Mouse (Mus musculus): ENCODE results near the gene Ttc39b. TPM values are rescaled to one million over a fixed set of nuclear protein-coding genes. Genes with fewer than 3 reads are reported as not detected.

The Ttc39b gene
- polyA plus RNA-seq, 1 experiment from 2014 or later = 2.1 TPM

DNA sequence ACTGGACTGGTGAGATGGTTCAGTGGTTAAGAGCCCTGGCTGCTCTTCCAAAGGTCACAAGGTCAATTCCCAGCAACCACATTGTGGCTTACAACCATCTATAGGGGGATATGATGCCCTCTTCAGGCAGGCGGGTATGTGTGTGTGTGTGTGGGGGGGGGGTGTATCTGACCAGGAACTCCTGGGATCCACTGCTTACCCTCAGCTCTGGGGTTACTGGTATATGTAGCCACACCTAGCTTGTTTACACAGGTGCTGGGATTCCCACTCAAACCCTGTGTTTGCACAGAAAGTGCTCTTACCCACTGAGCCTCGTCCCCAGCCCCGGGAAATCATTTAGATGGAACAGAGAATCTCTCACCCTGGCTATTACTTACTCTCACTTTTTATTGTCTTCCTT is 13.7 kb upstream of the Ttc39b start:
- 64% methylated on average over 3 of the region's 3 CpGs for WGBS
- H3K36me3 ChIP-seq = no peaks in the 10 kb centered on the region
- no peak overlapping the region for H3K9ac ChIP-seq
- no peak overlapping the region for H3K4me3 ChIP-seq (replicated peaks)
- no peaks in the 10 kb centered on the region for H3K27me3 ChIP-seq (replicated peaks)
- H3K27ac ChIP-seq = no peak overlapping the region
- H3K9me3 ChIP-seq = no peaks in the 10 kb centered on the region
- peak; percentile 47; the same call in 1 of the 2 replicates for ATAC-seq
- no peak overlapping the region for H3K4me2 ChIP-seq (replicated peaks)
- H3K4me1 ChIP-seq (replicated peaks) = 0 out of 2 replicates have a peak, but pooled peaks cover 4% of the 10 kb centered on the region

DNA sequence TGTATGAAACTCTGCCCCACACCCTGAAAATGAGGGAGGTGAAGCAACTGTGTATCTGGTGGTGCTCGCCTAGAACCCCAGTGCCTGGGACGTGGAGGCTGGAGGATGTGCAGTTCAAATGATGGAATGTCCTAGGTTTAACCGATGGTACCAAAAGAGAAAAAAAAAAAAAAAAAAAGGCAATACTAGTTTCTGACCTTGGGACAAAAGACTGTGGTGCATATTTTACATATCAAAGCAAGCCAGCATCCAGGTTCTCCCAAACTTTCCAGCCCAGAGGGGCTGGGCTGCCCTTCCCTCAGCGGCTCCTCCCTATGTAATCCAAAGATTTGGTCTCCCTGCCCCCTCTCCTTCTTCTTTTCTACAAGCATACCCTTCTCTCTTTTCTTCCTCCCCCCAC is 6.3 kb upstream of the Ttc39b start:
- Histone ChIP-seq H3K27me3 (replicated peaks) (no peaks in the 10 kb centered on the region), H3K4me3 (replicated peaks) (no peak overlapping the region), H3K27ac (no peak overlapping the region), H3K4me1 (replicated peaks) (no peaks in the 10 kb centered on the region), H3K9ac (no peak overlapping the region), H3K9me3 (no peaks in the 10 kb centered on the region), H3K4me2 (replicated peaks) (no peak overlapping the region), H3K36me3 (no peaks in the 10 kb centered on the region)
- WGBS = 76% methylated on average over 4 of the region's 4 CpGs
- no peak for ATAC-seq

DNA sequence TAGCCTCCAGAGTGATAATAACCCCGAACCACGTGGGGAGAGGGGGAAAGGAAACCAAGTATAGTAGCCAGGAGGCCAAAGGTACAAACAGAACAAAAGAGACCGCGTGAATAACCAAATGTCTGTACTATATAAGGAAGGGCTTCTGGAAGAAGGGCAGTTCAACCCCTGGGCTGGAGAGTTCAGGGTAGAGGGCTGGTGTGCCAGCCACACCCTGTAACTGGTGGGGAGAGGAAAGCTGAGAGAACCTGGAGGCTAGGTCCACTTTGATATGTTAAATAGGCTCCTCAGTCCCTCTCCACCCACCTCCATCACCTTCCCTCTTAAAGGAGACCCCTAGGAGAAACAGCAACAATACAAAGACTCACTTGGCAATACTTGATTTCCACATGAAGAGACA is 5.6 kb upstream of the Ttc39b start:
- ATAC-seq = no peak
- Histone ChIP-seq H3K4me1 (replicated peaks) (no peaks in the 10 kb centered on the region), H3K36me3 (no peaks in the 10 kb centered on the region), H3K4me3 (replicated peaks) (no peak overlapping the region), H3K9ac (no peak overlapping the region), H3K9me3 (no peaks in the 10 kb centered on the region), H3K27me3 (replicated peaks) (no peaks in the 10 kb centered on the region), H3K27ac (no peak overlapping the region), H3K4me2 (replicated peaks) (no peak overlapping the region)
- 53% methylated on average over 4 of the region's 4 CpGs for WGBS

DNA sequence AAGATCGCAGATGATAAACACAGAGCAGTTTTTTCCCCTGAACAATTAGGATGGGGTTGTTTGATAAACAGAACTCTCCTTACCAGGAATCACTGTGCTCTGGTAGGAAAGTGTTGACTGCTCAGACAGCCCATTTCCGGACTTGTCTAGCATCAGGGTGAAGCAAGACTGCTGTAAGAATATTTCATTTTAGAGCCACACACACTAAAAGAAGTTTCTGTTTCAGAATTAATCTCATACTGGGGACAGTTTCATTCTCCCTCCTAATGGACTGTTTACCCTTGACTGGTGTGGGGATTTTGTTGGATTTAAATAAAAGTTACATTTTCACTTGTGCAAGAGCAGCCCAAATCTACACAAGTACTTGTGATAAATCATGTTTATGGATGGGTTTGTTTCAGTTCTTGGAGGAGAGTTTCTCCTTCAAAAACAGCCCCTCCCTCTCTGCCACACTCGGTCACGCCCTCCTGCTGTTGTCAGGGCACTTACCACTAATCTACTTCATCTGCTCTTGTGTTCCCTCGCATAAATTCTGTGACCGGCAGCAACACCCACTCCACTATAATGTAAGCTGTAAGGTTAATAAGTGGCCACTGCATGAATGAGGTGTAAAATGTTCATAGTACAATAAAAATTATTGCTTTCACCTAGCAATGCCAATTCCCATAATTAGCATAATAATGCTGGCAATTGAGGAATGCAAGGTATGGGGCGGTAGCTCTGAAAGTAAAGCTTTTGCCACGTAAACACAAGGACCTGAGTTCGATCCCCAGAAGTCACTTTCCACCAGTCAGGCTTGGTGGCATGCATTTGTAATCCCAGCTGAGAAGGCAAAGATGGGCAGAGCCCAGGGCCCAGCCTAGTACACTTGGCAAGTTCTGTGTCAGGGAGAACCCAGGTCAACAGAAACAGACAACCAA is 4.2 kb upstream of the Ttc39b start:
- Histone ChIP-seq H3K9me3 (no peaks in the 10 kb centered on the region), H3K36me3 (no peaks in the 10 kb centered on the region), H3K9ac (no peak overlapping the region), H3K27ac (no peak overlapping the region), H3K4me2 (replicated peaks) (no peak overlapping the region), H3K27me3 (replicated peaks) (no peaks in the 10 kb centered on the region), H3K4me1 (replicated peaks) (no peaks in the 10 kb centered on the region), H3K4me3 (replicated peaks) (no peak overlapping the region)
- ATAC-seq = no peak
- WGBS = 34% methylated on average over 9 of the region's 9 CpGs

DNA sequence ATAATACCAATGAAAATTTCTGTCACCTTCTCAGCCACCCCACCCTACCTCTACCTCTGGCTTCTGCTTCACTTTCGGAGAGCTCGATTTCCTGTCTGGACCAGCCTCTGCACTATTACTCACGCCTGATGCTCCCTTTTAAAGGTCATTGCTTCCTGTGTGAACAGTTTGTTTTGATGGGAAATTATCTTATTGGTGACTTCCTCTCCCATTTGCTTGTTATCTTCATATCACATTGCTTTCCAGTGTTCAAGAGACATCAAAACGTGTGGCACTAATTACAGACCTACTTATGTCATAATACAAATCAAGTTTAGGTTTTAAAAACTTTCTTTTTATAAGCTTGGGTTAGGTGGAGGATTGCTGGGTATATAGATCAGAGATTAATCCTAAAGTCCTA is 3.5 kb upstream of the Ttc39b start:
- Histone ChIP-seq H3K9me3 (no peaks in the 10 kb centered on the region), H3K4me2 (replicated peaks) (no peak overlapping the region), H3K9ac (no peak overlapping the region), H3K36me3 (no peaks in the 10 kb centered on the region), H3K4me3 (replicated peaks) (no peak overlapping the region), H3K4me1 (replicated peaks) (no peaks in the 10 kb centered on the region), H3K27me3 (replicated peaks) (no peaks in the 10 kb centered on the region), H3K27ac (no peak overlapping the region)
- no peak for ATAC-seq
- 44% methylated on average over 4 of the region's 4 CpGs for WGBS

DNA sequence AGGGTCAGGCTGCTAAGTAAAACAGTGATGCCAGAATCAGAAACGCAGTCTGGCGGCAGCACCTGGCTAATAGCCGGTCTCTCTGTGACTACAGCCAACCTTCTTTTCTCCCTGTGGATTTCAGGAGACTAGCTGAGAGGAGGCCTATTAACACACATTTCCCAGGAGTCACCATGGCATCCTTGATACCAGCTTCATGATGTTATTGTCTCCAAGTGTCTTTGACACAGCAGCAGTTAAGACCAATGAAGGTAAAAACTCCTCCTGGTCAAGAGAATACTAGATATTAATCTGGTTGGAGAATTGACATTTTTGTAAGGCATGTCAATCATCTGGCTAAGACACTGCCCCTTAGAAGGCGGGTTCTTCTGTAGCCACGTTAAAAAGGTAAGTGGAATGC is 1.3 kb upstream of the Ttc39b start:
- WGBS = 59% methylated on average over 5 of the region's 5 CpGs
- Histone ChIP-seq H3K9ac (no peak overlapping the region), H3K4me1 (replicated peaks) (no peaks in the 10 kb centered on the region), H3K27ac (no peak overlapping the region), H3K36me3 (no peaks in the 10 kb centered on the region), H3K9me3 (no peaks in the 10 kb centered on the region), H3K4me3 (replicated peaks) (no peak overlapping the region), H3K27me3 (replicated peaks) (no peaks in the 10 kb centered on the region), H3K4me2 (replicated peaks) (no peak overlapping the region)
- ATAC-seq = no peak

DNA sequence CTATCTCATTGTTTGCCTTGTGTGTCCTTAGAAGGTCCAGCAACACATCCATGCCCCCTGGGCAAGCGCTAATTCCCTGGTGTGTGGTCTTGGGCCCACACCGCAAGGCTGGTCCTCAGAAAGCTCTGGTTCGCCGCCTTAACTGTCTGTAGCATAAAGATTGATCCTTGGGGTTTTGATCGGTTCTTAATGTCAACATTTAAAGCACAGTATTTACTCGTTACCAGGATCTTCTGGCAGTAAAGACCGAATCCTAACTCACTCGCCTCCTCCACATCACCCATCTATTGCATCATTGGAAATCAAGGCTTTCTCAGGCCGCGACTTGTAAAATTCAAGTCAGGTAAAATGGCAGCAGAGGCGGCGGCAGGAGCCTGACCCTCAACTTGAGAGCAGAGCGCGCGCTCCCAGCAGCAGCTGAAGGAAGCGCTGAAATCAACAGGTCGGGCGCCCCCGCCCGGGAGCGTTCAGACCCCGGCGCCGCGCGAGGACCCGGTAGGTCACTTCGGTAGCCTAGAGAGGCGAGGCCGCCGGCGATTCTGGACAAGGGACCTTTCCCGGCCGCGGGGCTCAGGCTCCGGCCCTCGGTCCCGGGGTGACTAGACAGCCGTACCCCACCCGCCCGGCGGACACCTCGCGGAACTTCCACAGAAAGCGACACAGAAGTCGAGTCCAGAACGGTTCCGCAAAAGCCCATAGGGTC is 703 bp downstream of the Ttc39b start:
- peak; percentile 63 for ATAC-seq
- WGBS = 3% methylated on average over 47 of the region's 48 CpGs

DNA sequence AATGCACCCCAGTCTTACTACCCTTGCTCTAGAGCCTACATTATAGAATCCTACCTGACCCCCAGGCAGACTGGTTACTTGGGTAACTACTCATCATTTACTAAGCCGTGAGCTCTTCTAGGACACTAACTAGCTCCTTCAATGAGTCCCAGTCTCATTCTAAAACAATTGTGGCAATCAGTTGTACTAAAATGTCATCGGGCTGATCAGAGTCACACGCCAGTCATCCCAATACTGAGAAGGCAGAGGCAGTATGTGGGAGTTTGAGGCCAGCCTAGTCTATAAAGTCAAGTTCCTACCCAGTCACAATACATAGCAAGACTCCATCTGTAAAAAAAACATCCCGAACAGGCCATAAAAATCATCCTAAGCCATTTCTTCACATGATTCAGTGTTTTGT is 4.3 kb downstream of the Ttc39b start:
- 94% methylated on average over 4 of the region's 4 CpGs for WGBS
- H3K27me3 ChIP-seq (replicated peaks) = no peaks in the 10 kb centered on the region
- no peaks in the 10 kb centered on the region for H3K36me3 ChIP-seq
- 0 out of 2 replicates have a peak, but pooled peaks cover 2% of the 10 kb centered on the region for H3K4me1 ChIP-seq (replicated peaks)
- H3K27ac ChIP-seq = no peak overlapping the region
- H3K4me2 ChIP-seq (replicated peaks) = no peak overlapping the region
- H3K9ac ChIP-seq = no peak overlapping the region
- H3K4me3 ChIP-seq (replicated peaks) = no peak overlapping the region
- no peaks in the 10 kb centered on the region for H3K9me3 ChIP-seq
- no peak for ATAC-seq

More for the DNA sequence above, 703 bp downstream of the Ttc39b start:
- no peaks in the 10 kb centered on the region for H3K36me3 ChIP-seq
- H3K27ac ChIP-seq = peak overlapping the region; percentile 68
- peak overlapping the region; percentile 56 for H3K9ac ChIP-seq
- no peaks in the 10 kb centered on the region for H3K9me3 ChIP-seq
- H3K4me3 ChIP-seq (replicated peaks) = peak overlapping the region; percentile 74
- H3K4me1 ChIP-seq (replicated peaks) = no peaks in the 10 kb centered on the region
- H3K27me3 ChIP-seq (replicated peaks) = no peaks in the 10 kb centered on the region
- peak overlapping the region; percentile 98 for H3K4me2 ChIP-seq (replicated peaks)

DNA sequence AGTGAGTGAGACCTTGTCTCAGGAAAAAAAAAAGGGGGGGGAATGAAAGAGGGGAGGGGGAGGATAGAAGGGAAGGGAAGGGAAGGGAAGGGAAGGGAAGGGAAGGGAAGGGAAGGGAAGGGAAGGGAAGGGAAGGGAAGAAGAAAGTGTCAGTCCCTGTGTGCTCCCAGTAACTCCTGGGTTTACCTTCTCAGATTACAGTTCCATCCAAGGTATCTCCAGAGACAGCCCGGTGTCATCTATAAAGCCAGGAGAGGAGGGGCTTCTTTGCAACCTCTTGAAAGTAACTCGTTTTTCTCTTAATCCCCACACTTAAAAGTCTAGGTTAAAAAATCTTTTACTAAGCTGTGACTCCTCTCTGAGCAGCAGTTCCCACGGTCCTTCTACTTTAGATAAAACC is 5.3 kb downstream of the Ttc39b start:
- ATAC-seq = no peak
- Histone ChIP-seq H3K27ac (no peak overlapping the region), H3K9ac (no peak overlapping the region), H3K4me1 (replicated peaks) (0 out of 2 replicates have a peak, but pooled peaks cover 2% of the 10 kb centered on the region), H3K36me3 (no peaks in the 10 kb centered on the region), H3K4me2 (replicated peaks) (no peak overlapping the region), H3K27me3 (replicated peaks) (no peaks in the 10 kb centered on the region), H3K4me3 (replicated peaks) (no peak overlapping the region), H3K9me3 (no peaks in the 10 kb centered on the region)
- 21% methylated on average over 3 of the region's 3 CpGs for WGBS

DNA sequence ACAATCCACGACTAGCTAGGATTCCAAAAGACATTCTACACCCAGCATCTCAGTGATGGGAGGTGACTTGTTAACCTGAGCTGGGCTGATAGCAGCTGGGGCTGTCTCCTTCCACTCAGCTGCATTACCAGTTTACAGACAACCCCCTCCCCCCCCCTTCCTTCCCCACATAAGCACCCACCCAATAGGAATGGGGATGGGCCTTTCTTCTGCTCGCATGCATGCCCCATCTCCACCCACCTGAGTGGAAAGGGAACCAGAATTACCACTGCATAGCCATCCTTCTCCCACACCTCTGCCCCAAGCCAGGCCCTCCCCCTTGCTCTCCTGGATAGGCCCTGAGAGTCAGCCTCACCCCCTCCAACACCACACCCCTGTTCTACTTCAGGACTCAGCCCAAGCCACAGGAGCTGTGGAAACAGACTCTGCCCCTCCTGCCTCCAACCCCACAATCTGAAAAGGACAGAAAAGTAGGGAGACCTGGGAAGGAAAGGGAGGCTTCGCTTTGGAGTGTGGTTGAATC is 6.2 kb downstream of the Ttc39b start:
- H3K9ac ChIP-seq = no peak overlapping the region
- H3K4me3 ChIP-seq (replicated peaks) = no peak overlapping the region
- no peak for ATAC-seq
- H3K36me3 ChIP-seq = no peaks in the 10 kb centered on the region
- H3K4me1 ChIP-seq (replicated peaks) = 0 out of 2 replicates have a peak, but pooled peaks cover 2% of the 10 kb centered on the region
- no peaks in the 10 kb centered on the region for H3K9me3 ChIP-seq
- no peak overlapping the region for H3K27ac ChIP-seq
- H3K27me3 ChIP-seq (replicated peaks) = no peaks in the 10 kb centered on the region
- 79% methylated on average over 3 of the region's 3 CpGs for WGBS
- no peak overlapping the region for H3K4me2 ChIP-seq (replicated peaks)

DNA sequence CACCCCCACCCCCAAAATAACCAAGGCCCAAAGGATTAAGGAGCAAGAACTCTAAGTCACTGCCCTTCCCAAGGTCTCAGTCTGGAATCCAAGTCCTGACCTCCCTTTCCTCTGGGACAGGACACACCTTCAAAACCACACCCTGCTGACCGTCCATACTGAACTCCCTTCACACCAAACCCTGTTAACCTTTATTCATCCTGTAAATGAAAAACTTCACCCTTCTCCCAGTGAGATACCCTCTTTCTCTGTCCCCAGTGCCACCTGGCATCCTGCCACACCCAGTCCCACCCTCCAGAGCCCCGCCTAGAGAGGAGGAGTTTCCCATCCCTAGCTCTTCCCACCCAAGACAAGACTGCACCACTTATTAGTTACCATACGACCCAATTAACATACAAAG is 7.3 kb downstream of the Ttc39b start:
- ATAC-seq = 0 out of 2 replicates have a peak, but pooled peaks have one; percentile 29
- Histone ChIP-seq H3K4me1 (replicated peaks) (0 out of 2 replicates have a peak, but pooled peaks cover 2% of the 10 kb centered on the region), H3K9me3 (no peaks in the 10 kb centered on the region), H3K4me2 (replicated peaks) (no peak overlapping the region), H3K4me3 (replicated peaks) (no peak overlapping the region), H3K27me3 (replicated peaks) (no peaks in the 10 kb centered on the region), H3K27ac (no peak overlapping the region), H3K36me3 (no peaks in the 10 kb centered on the region), H3K9ac (no peak overlapping the region)
- 74% methylated on average over 3 of the region's 3 CpGs for WGBS

DNA sequence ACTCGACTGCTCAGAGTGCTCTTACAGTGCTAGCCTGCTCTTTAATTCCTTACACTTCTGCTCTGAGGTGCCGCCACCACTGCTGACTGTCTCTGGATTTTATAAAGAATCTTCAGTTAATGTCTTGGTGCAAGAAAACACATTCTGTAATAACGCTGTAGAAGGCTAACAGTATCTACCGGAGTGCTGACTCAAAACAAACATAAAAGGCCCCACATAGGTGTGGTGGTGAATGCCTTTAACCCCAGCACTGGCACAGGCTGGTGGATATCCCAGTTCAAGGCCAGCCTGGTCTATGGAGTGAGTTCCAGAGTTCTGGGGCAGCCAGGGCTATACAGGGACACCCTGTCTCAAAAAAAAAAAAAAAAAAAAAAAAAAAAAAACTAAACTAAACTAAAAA is 8.1 kb downstream of the Ttc39b start:
- Histone ChIP-seq H3K9me3 (no peaks in the 10 kb centered on the region), H3K27me3 (replicated peaks) (no peaks in the 10 kb centered on the region), H3K27ac (no peak overlapping the region), H3K9ac (no peak overlapping the region), H3K4me3 (replicated peaks) (no peak overlapping the region), H3K4me1 (replicated peaks) (0 out of 2 replicates have a peak, but pooled peaks cover 6% of the 10 kb centered on the region), H3K36me3 (no peaks in the 10 kb centered on the region), H3K4me2 (replicated peaks) (peak overlapping the region; percentile 49; the same call in 1 of the 2 replicates)
- ATAC-seq = no peak
- WGBS = 53% methylated on average over 4 of the region's 4 CpGs

Measured in intestine, embryonic 15.5 days (tissue).